Mouse (Mus musculus) liver, embryonic 14.5 days (tissue): ENCODE measurements around the gene Ess2. TPM values are rescaled to one million over a fixed set of nuclear protein-coding genes. Genes with fewer than 3 reads are reported as not detected.
A peak's percentile ranks its signal among the peaks of the same experiment; 100 is the strongest.

Source experiments
- ATAC-seq: fragments of 200-750 bp; cut with Nextera tagmentation; 2 replicates; pipeline ENCODE4 v1.8.0; 2017; ENCODE audit warnings: moderate number of reproducible peaks, mild to moderate bottlenecking, moderate library complexity; ENCODE audit not compliant: insufficient read depth
- DNase-seq, 3 experiments: peaks; one replicate each; pipeline ENCODE4 v3.0.0-alpha.2; 2012 to 2013; ENCODE audit warnings: low read depth in 3 of 3, low spot score in 3 of 3
- H3K27ac ChIP-seq: fragments of 300-500 bp; sonication (generic); 2 replicates; pipeline ENCODE4 v1.5.1; 2014; ENCODE audit warnings: moderate library complexity, mild to moderate bottlenecking, control low read depth, inconsistent platforms
- H3K27me3 ChIP-seq: fragments of 300-500 bp; sonication (generic); 2 replicates; pipeline ENCODE4 v1.6.1; 2014; ENCODE audit warnings: mild to moderate bottlenecking, low read length, moderate library complexity; ENCODE audit not compliant: control insufficient read depth, insufficient read depth
- H3K36me3 ChIP-seq: fragments of 300-500 bp; sonication (generic); replicated peaks from 2 replicates; pipeline ENCODE4 v1.6.1; 2014; ENCODE audit warnings: low read depth; ENCODE audit not compliant: control insufficient read depth, insufficient read depth
- H3K4me1 ChIP-seq, 2 experiments: fragments of 200-500 bp in 1 of 2; fragments of 300-500 bp in 1 of 2; sonication (generic) in 1 of 2; replicated peaks; 2 replicates each; pipeline ENCODE4 v1.6.1; 2012 to 2014; ENCODE audit warnings: antibody characterized with exemption in 1 of 2, inconsistent platforms in 1 of 2, low read length in 1 of 2; ENCODE audit not compliant: control insufficient read depth in 2 of 2, insufficient read depth in 2 of 2
- H3K4me2 ChIP-seq: fragments of 300-500 bp; sonication (generic); 2 replicates; pipeline ENCODE4 v1.6.1; 2014; ENCODE audit warnings: low read depth, mild to moderate bottlenecking, control low read depth, moderate library complexity
- H3K4me3 ChIP-seq, 2 experiments: fragments of 200-500 bp in 1 of 2; fragments of 300-500 bp in 1 of 2; sonication (generic) in 1 of 2; 2 replicates each; pipeline ENCODE4 v1.5.1; 2012 to 2014; ENCODE audit warnings: low read depth in 2 of 2, low read length in 2 of 2, mild to moderate bottlenecking in 2 of 2, control low read depth in 1 of 2, inconsistent platforms in 1 of 2, moderate library complexity in 1 of 2; ENCODE audit not compliant: insufficient read depth in 1 of 2
- H3K9ac ChIP-seq: fragments of 300-500 bp; sonication (generic); replicated peaks from 2 replicates; pipeline ENCODE4 v1.6.1; 2014; ENCODE audit warnings: mild to moderate bottlenecking, control low read depth, moderate library complexity
- H3K9me3 ChIP-seq: fragments of 300-500 bp; sonication (generic); 2 replicates; pipeline ENCODE4 v1.6.1; 2016; ENCODE audit warnings: low read length, mixed read lengths; ENCODE audit not compliant: control insufficient read depth
- CTCF ChIP-seq: IDR thresholded peaks from 2 replicates; pipeline ENCODE4 v1.5.1; 2016; ENCODE audit warnings: antibody characterized with exemption, low read depth, control low read depth
- EP300 ChIP-seq: IDR thresholded peaks from 2 replicates; pipeline ENCODE4 v1.6.1; 2016; ENCODE audit warnings: antibody characterized with exemption, low read depth
- WGBS: fragments of 180-500 bp; shearing (Covaris S2); extraction: QIAGEN DNeasy Blood & Tissue Kit; methylation state at CpG from one replicate; pipeline ENCODE4 v1.1.7; 2014; ENCODE audit not compliant: insufficient replicate concordance; 5-methylcytosine and 5-hydroxymethylcytosine counted together
- polyA plus RNA-seq, 2 experiments: library from polyadenylated mRNA; depleted of rRNA in 1 of 2; stranded (reverse) in 1 of 2; unstranded in 1 of 2; fragments of >200 nt; fragmentation: Nextera tagmentation in 1 of 2; extraction: Ambion mirVana in 1 of 2; gene quantifications; 2 replicates each; pipeline versions ENCODE4 v1.2.1 to v1.2.3; 2012 to 2014

The Ess2 gene
- polyA plus RNA-seq, 2 experiments, result 6.8 to 7.5 TPM

GRCm38 (mm10) chr16:17945081-17945831 is 34.1 kb upstream of the Ess2 start:
- H3K4me2 ChIP-seq, result no peak overlapping the region
- H3K27me3 ChIP-seq, result no peaks in the 10 kb centered on the region
- TF ChIP-seq EP300, result no peak
- TF ChIP-seq CTCF, result no peak
- H3K27ac ChIP-seq, result no peak overlapping the region
- no peaks in the 10 kb centered on the region for H3K36me3 ChIP-seq
- no peak overlapping the region for H3K9ac ChIP-seq
- H3K4me1 ChIP-seq, result no peaks in the 10 kb centered on the region
- ATAC-seq, result no peak
- H3K4me3 ChIP-seq, result no peak overlapping the region
- DNase-seq, result no peak
- no peaks in the 10 kb centered on the region for H3K9me3 ChIP-seq
- WGBS, result 49% methylated on average over 7 of the region's 7 CpGs

- Histone ChIP-seq H3K4me3 (no peak overlapping the region), H3K36me3 (no peaks in the 10 kb centered on the region), H3K4me2 (no peak overlapping the region), H3K27me3 (no peaks in the 10 kb centered on the region), H3K4me1 (peaks cover 9 to 10% of the 10 kb centered on the region in 2 experiments), H3K9ac (no peak overlapping the region), H3K9me3 (no peaks in the 10 kb centered on the region), H3K27ac (no peak overlapping the region)
- DNase-seq (no peak), ATAC-seq (no peak)
- 64% methylated on average over 8 of the region's 8 CpGs for WGBS
- TF ChIP-seq CTCF (no peak), EP300 (no peak)
These were observed 32.3 kb upstream of the Ess2 start for GRCm38 (mm10) chr16:17943466-17943865.

DNA sequence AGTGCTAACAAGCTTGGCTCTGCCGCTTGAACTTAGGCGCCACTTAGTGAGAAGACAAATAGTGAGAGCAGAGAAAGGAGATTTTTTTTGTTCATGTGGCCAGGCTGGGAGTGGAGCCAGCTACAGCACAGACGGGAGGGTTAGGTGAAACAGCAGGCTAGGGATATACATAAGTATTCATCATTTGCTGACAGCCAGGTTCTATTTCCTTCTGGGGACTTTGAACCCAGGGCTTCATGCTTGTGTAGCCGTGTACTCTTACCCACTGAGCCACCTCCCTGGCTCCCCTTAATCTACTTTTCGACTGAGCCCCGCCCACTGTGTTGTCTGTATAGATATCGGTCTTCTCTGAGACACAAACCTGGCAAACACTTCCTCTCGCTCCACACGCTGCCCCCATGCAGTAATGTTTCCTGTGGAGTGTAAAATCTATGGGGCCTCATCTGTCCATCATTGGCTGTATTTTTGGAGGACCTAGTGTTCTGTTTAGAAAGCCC is 28.2 kb upstream of the Ess2 start:
- Histone ChIP-seq H3K9ac (peak overlapping the region; percentile 3; the same call in 1 of the 2 replicates), H3K4me3 (no peak overlapping the region), H3K4me2 (peak overlapping the region; percentile 42), H3K9me3 (no peaks in the 10 kb centered on the region), H3K27ac (peak overlapping the region; percentile 70), H3K27me3 (no peaks in the 10 kb centered on the region), H3K4me1 (peaks cover 17 to 25% of the 10 kb centered on the region in 2 experiments), H3K36me3 (no peaks in the 10 kb centered on the region)
- TF ChIP-seq EP300, result 0 out of 2 replicates have a peak, but pooled peaks have one; percentile 11
- no peak for TF ChIP-seq CTCF
- 15% methylated on average over 9 of the region's 9 CpGs for WGBS
- DNase-seq (peak; percentile 62 to 68 (median 68)), ATAC-seq (peak; percentile 89)

GRCm38 (mm10) chr16:17938821-17939220 is 27.7 kb upstream of the Ess2 start:
- ATAC-seq (peak; percentile 91), DNase-seq (peak; percentile 60 to 61 (median 61))
- Histone ChIP-seq H3K27ac (peak overlapping the region; percentile 70), H3K9me3 (no peaks in the 10 kb centered on the region), H3K4me2 (peak overlapping the region; percentile 42), H3K4me1 (peaks cover 21 to 30% of the 10 kb centered on the region in 2 experiments), H3K4me3 (no peak overlapping the region), H3K36me3 (no peaks in the 10 kb centered on the region), H3K27me3 (no peaks in the 10 kb centered on the region), H3K9ac (peak overlapping the region; percentile 38)
- WGBS, result 6% methylated on average over 7 of the region's 7 CpGs
- TF ChIP-seq CTCF, result peak; percentile 96
- no peak for TF ChIP-seq EP300

DNA sequence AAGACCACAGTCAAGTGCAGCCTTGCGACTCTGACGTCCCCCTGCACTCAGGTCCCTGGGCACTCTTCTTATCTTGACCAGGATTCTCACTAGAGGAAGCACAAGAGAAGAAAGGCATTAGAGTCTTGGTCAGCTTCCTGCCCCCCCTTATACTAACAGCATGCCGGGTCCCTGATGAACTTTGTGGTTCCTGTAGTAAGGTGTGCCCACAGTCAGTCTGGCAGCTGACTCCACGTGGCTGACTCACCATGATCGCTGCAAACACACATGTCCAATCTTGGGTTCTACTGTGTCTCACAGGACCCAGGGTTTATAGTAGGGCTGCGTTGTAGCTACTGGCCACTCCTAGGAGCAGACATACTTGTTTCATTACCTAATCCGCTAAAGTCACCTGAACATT is 27.0 kb upstream of the Ess2 start:
- H3K4me1 ChIP-seq, result peaks cover 27 to 35% of the 10 kb centered on the region in 2 experiments
- H3K9ac ChIP-seq, result no peak overlapping the region
- WGBS, result 27% methylated on average over 7 of the region's 7 CpGs
- H3K27ac ChIP-seq, result peak overlapping the region; percentile 70; the same call in 1 of the 2 replicates
- no peak for ATAC-seq
- no peak overlapping the region for H3K4me3 ChIP-seq
- no peaks in the 10 kb centered on the region for H3K9me3 ChIP-seq
- no peaks in the 10 kb centered on the region for H3K36me3 ChIP-seq
- no peak for TF ChIP-seq CTCF
- TF ChIP-seq EP300, result no peak
- H3K27me3 ChIP-seq, result no peaks in the 10 kb centered on the region
- H3K4me2 ChIP-seq, result peak overlapping the region; percentile 42; the same call in 1 of the 2 replicates
- DNase-seq, result no peak
